Mouse (Mus musculus) ovary, postnatal 14 days (tissue): ENCODE results near the gene Atad1.
"Not testable (repeated sequence)": the region's sequence is repeated elsewhere in the genome, so short reads cannot be mapped to it uniquely, and the experiment has no call there.

ENCODE experiments used
- DNase-seq: peaks from one replicate; pipeline ENCODE4 v3.0.0; 2022; ENCODE audit warnings: low spot score

Atad1 gene

GRCm38 (mm10) chr19:32667830-32668229, 71.8 kb downstream of the Atad1 start:
- DNase-seq = not testable (repeated sequence)

- DNase-seq = no peak
These were observed 74.3 kb downstream of the Atad1 start for GRCm38 (mm10) chr19:32665243-32665642.

DNA sequence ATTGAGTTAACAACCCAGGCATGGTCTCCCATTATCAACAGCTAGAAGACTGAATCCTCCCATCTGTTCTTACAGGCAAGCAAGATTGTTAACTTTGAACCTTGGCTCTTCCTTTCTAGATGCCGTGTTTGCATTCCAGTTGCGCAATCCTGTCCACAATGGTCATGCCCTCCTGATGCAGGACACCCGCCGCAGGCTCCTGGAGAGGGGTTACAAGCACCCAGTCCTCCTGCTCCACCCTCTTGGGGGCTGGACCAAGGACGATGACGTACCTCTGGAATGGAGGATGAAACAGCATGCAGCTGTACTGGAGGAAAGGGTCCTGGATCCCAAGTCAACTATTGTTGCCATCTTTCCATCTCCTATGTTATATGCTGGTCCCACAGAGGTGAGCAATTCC, 76.7 kb downstream of the Atad1 start:
- DNase-seq = no peak

DNA sequence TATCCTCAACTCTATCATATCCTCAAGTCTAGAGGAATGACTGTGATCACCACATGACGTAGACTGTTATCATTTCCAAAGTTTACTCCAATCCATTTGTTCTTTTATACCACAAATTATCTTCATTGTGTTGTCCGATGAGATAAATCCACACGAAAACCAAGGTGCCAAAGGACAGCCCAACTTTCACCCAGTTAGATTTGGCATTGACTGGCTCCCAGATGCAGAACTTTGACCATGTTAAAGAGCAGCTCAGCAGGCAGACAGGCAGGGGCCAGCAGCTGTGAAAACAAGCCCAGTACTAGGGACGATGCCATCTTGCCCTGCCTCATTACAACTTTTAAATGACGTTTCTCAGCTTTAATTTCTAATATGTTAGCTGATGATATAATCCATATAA, 80.2 kb downstream of the Atad1 start:
- no peak for DNase-seq

- no peak for DNase-seq
These were observed 85.8 kb downstream of the Atad1 start for GRCm38 (mm10) chr19:32653630-32654362.

GRCm38 (mm10) chr19:32653122-32653521, 86.5 kb downstream of the Atad1 start:
- DNase-seq = no peak

DNA sequence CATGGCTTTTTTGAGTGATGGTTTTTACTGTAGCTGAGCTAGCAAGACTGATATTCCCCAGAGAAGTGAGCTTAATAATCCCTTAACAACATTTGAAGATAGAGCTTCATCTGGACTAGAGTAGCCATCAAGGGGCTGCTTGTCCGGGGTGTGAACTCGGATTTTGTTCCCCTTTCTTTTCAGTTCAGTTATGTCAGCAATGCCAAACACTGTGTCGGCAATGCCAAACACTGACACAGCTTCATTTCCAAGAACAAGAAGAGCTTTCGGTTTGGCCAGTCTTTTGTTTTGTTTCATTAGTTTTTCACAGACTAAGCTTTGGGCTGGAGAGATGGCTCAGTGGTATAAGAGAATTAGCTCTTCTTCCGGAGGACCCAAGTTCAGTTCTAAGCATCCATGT, 88.5 kb downstream of the Atad1 start:
- DNase-seq = no peak

- DNase-seq = no peak
These were observed 91.5 kb downstream of the Atad1 start for GRCm38 (mm10) chr19:32648019-32648571.

DNA sequence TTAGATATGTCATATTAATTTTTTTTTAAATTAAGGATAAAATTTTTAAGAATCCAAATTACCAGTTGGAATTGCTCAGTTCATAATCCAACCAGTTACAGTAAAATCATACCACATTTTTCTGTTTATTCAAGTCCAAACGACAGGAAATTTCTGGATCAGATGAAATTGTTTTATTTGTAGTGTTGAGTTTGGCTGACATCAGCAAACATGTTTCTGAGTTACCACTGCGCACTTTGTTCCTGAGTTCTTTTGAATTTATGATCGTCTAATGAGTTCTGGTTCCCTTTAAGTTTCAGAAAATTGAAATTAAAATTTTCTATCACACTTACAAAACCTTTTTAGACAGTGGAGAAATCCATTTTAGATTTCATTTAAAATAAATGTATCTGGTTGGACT, 93.2 kb downstream of the Atad1 start:
- no peak for DNase-seq

DNA sequence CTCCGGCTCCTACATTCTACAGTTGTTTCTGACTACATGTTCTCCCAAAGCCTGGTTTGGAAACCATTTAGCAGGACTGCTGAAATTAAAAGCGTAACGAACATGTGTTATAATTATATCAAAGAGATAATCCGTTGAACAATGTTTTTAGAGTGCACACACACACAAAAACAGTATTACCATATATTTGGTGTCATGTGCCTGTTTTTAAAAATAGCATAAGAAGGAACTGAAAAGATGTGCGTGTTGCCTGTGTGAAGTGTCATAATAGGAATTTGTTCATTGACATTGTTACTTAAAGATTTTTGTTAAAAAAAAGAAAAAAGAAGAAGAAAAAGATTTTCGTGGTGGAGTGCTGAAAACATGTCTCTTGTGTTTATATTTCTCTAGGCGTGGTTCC, 93.6 kb downstream of the Atad1 start:
- no peak for DNase-seq

DNA sequence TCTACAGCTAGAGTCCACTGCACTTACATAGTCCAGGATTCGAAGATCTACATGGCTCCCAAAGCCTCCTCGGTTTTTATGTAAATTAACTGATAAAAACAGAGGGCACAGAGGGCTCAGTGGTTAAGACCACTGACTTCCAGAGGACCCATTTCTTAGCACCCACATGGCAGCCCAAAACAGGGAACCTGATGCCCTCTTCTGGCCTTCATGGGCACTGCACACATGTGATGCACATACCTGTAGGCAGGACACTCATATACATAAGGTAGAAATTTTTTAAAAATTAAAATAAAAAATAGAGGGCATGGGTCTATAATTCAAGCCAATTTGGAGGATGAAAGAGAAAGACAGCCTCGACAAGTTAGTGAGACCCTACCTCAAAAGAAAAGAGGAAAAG, 95.9 kb downstream of the Atad1 start:
- no peak for DNase-seq

- no peak for DNase-seq
These were observed 97.6 kb downstream of the Atad1 start for GRCm38 (mm10) chr19:32641995-32642394.

- DNase-seq = no peak
These were observed 98.1 kb downstream of the Atad1 start for GRCm38 (mm10) chr19:32641535-32641934.

- no peak for DNase-seq
These were observed 101.2 kb downstream of the Atad1 start for GRCm38 (mm10) chr19:32638276-32638903.

DNA sequence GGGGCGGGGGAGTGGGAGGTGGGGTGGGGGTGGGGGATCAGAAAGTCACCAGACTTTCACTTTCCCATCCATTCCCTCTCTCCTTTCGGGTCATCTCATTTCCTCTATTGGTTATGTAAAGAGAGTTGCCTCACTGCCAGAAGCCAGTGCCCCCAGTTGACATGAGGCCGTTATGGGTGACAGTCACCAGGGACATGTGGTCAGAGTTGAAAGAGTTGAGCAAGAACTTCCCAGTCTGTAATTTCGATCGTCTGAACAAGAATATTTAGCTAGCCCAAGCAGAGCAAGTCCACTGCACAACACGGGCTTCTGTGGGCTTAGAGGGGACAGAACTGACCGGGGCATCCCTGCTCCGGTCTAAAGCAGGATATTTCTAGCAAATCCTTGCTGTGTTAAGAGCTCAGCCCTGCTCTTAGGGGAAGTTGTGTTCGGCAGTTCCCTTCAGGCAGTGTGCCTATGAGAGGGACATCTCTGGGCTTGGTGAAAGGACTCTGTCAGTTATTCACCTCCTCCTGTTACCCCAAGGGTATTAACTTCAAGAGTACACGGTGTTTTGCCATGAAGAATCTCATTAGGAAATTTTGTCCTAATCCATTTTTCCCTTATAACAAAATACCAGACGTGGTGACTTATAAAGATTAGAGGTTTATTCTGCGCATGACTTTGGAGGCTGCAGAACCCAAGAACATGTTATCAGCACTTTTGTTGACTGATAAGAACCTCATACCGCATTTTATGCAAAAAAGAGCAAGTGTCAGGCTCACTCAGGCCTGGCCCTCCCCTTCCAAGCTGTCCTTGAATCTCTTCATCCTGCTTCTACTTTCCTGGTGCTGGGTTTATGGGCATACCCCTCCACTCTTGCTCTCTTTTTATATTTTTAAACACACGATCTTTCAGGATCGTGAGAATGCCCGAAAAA, 102.0 kb downstream of the Atad1 start:
- no peak for DNase-seq

DNA sequence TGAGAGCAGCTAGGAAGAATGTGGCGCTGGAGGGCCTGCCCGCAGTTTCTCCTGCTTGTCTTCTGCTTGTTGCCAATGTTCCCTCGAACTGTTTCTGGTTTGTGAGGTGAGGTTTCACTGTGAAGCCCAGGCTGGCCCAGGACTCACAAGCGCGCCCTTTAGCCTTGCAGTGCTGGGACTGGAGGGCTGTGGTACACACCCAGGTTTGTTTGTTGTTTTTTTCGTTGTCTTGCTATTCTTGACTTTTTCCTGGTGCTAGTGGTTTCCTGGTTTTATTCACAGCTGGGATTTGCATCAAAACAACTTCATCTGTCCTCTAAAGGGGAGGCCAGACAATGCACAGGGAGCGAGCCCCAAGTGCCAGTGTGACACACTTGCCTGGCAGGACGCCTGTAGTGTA, 104.7 kb downstream of the Atad1 start:
- no peak for DNase-seq

DNA sequence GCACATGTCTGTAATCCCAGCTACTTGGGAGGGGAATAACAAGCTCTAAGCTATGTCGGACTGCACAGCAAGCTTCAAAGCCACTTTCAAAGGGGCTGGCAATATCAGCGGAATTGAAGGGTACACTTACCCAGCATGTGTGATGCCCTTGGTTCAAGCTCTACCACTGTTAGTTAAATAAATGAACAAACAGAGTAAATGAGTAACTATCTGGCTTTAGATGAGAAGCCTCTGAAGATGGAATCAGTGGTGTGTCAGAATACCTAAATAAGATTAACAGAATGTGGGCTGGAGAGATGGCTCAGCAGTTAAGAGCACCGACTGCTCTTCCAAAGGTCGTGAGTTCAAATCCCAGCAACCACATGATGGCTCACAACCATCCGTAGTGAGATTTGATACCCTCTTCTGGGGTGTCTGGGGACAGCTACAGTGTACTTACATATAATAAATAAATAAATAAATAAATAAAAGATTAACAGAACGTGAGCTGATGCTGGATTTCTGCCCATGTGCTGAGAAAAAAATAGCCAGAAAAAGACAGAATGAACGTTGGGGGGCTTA, 110.9 kb downstream of the Atad1 start:
- DNase-seq = no peak

DNA sequence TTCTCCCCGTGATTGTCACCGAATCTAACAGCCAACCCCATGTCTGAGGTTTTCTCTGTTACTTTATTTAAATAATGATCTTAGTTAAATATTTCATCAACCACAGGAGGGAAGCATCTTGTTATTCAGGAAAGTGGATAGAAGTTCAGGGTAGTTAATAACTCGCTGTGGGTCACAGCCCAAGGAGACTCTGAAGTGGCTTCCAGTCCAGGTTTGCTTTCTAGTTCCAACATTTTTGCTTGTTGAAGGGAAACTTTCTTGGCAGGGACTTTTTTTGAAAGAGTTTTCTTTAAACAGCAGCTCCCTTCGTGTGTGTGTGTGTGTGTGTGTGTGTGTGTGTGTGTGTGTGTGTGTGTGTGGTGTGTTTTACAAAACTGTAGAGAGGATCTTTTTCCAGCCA, 112.0 kb downstream of the Atad1 start:
- DNase-seq = no peak

DNA sequence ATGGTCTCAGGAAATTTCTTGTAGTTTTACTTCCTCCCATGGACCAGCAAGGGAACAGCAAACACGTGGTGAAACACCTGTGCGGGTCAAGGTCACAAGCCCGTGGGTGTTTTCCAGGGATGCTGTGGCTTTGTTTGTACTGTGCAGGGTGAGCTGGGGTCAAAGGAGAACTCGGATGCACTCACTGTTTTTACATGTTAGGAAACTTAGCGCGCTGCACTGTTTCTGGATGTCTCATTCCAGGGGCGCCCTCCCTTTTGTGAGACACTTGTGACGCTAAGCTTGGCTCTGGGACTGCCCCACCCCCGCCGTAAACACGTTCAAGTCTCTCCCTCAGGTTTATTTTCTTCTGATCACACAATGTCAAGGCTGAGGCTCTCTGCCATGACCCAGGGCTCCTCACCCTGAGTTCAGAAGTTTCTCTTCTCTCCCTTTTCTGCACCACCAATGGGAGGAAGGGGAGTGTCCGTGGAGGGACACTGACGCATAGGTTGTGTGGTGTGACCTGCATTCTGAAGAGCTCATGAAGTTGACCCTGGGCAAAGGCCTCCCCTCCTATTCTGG, 112.7 kb downstream of the Atad1 start:
- DNase-seq = no peak

DNA sequence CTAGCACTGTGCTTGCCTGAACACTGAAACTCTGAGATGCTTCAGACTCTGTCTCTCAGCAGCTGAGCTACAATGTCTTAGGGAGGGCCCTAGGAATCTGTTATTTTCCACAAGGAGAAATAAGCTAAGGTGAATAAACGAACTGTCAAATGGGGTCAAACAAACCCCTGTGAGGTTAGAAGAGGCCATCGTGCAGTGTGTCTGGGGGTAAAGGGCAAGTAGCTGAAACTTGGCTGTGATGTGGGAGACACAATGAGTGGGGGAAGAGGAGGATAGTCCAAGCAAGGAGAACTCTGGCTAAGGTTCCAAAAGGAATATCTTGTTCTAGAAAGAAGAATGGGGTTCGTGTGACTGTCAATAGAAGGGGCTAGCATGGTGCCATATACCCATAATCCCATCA, 117.4 kb downstream of the Atad1 start:
- DNase-seq = no peak
